Mouse (Mus musculus) MEL (cell line): ENCODE data around the gene Aff3. TPM values are rescaled to one million over a fixed set of nuclear protein-coding genes. Genes with fewer than 3 reads are reported as not detected.

ENCODE experiments used
- DNase-seq: peaks from one replicate; pipeline ENCODE4 v3.0.0; 2011; ENCODE audit warnings: low read depth, low spot score
- H3K27ac ChIP-seq: 2 replicates; pipeline ENCODE4 v1.5.1; 2012; ENCODE audit warnings: low read depth, mild to moderate bottlenecking, control low read depth, low read length, moderate library complexity; ENCODE audit not compliant: control insufficient read depth
- H3K27me3 ChIP-seq, 2 experiments: fragments of 150-350 bp in 1 of 2; sonication (generic) in 1 of 2; 2 replicates each; pipeline ENCODE4 v1.6.1; 2012; ENCODE audit warnings: low read length in 2 of 2, mild to moderate bottlenecking in 2 of 2, improper control_type of control experiment in 1 of 2, moderate library complexity in 1 of 2; ENCODE audit not compliant: insufficient read depth in 2 of 2, control insufficient read depth in 1 of 2
- H3K36me3 ChIP-seq, 2 experiments: 2 replicates each; pipeline ENCODE4 v1.6.1; 2012 to 2014; ENCODE audit warnings: low read length in 2 of 2, improper control_type of control experiment in 1 of 2, inconsistent platforms in 1 of 2, mild to moderate bottlenecking in 1 of 2; ENCODE audit not compliant: insufficient read depth in 2 of 2, control insufficient read depth in 1 of 2
- H3K4me1 ChIP-seq, 2 experiments: fragments of 150-350 bp in 1 of 2; sonication (generic) in 1 of 2; 2 replicates each; pipeline ENCODE4 v1.6.1; 2012; ENCODE audit warnings: low read length in 2 of 2, improper control_type of control experiment in 1 of 2, mild to moderate bottlenecking in 1 of 2; ENCODE audit not compliant: insufficient read depth in 2 of 2, control insufficient read depth in 1 of 2
- H3K4me3 ChIP-seq, 2 experiments: fragments of 150-350 bp in 1 of 2; sonication (generic) in 1 of 2; 2 replicates each; pipeline ENCODE4 v1.5.1; 2012; ENCODE audit warnings: low read depth in 2 of 2, low read length in 2 of 2, mild to moderate bottlenecking in 2 of 2, moderate library complexity in 2 of 2, control low read depth in 1 of 2, improper control_type of control experiment in 1 of 2; ENCODE audit not compliant: control insufficient read depth in 1 of 2, insufficient read depth in 1 of 2
- H3K79me2 ChIP-seq: 2 replicates; pipeline ENCODE4 v1.6.1; 2012; ENCODE audit warnings: mild to moderate bottlenecking, low read length, moderate library complexity; ENCODE audit not compliant: control insufficient read depth, poor library complexity, insufficient read depth
- H3K9ac ChIP-seq: 2 replicates; pipeline ENCODE4 v1.6.1; 2012; ENCODE audit warnings: low read depth, mild to moderate bottlenecking, control low read depth, low read length, moderate library complexity; ENCODE audit not compliant: control insufficient read depth, poor library complexity, severe bottlenecking
- H3K9me3 ChIP-seq: fragments of 150-350 bp; sonication (generic); replicated peaks from 2 replicates; pipeline ENCODE4 v1.6.1; 2012; ENCODE audit warnings: mild to moderate bottlenecking, low read length, improper control_type of control experiment, moderate library complexity; ENCODE audit not compliant: insufficient read depth
- BHLHE40 ChIP-seq: IDR thresholded peaks from 2 replicates; pipeline ENCODE4 v1.6.1; 2012; ENCODE audit warnings: low read depth, mild to moderate bottlenecking, inconsistent platforms, low read length, improper control_type of control experiment, borderline replicate concordance
- CHD1 ChIP-seq: IDR thresholded peaks from 2 replicates; pipeline ENCODE4 v1.6.1; 2012; ENCODE audit warnings: low read depth, mild to moderate bottlenecking, inconsistent platforms, low read length, improper control_type of control experiment
- CTCF ChIP-seq, 3 experiments: IDR thresholded peaks in 2 of 3; conservative IDR thresholded peaks in 1 of 3; 2 replicates each; pipeline ENCODE4 v1.5.1; 2011 to 2012; ENCODE audit warnings: low read length in 3 of 3, low read depth in 2 of 3, mild to moderate bottlenecking in 2 of 3, improper control_type of control experiment in 1 of 3, inconsistent platforms in 1 of 3, mixed read lengths in 1 of 3, moderate library complexity in 1 of 3; ENCODE audit not compliant: control insufficient read depth in 1 of 3, insufficient read depth in 1 of 3, poor library complexity in 1 of 3, severe bottlenecking in 1 of 3
- ELF1 ChIP-seq: IDR thresholded peaks from 2 replicates; pipeline ENCODE4 v1.6.1; 2014; ENCODE audit warnings: low read depth, mild to moderate bottlenecking, inconsistent platforms, low read length, improper control_type of control experiment, moderate library complexity
- EP300 ChIP-seq, 2 experiments: IDR thresholded peaks; 2 replicates each; pipeline ENCODE4 v1.6.1; 2011; ENCODE audit warnings: improper control_type of control experiment in 2 of 2, low read length in 2 of 2, low read depth in 1 of 2, mild to moderate bottlenecking in 1 of 2
- ETS1 ChIP-seq: IDR thresholded peaks from 2 replicates; pipeline ENCODE4 v1.6.1; 2012; ENCODE audit warnings: low read depth, mild to moderate bottlenecking, inconsistent platforms, low read length, improper control_type of control experiment, moderate library complexity
- GATA1 ChIP-seq: IDR thresholded peaks from 2 replicates; pipeline ENCODE4 v1.6.1; 2011; ENCODE audit warnings: low read depth, low read length, improper control_type of control experiment
- HCFC1 ChIP-seq: IDR thresholded peaks from 2 replicates; pipeline ENCODE4 v1.6.1; 2012; ENCODE audit warnings: low read depth, mild to moderate bottlenecking, inconsistent platforms, low read length, improper control_type of control experiment, moderate library complexity
- JUND ChIP-seq: IDR thresholded peaks from 2 replicates; pipeline ENCODE4 v1.6.1; 2011; ENCODE audit warnings: low read depth, mild to moderate bottlenecking, improper control_type of control experiment, low read length
- MAX ChIP-seq: IDR thresholded peaks from 2 replicates; pipeline ENCODE4 v1.6.1; 2011; ENCODE audit warnings: low read length, improper control_type of control experiment
- MAZ ChIP-seq: IDR thresholded peaks from 2 replicates; pipeline ENCODE4 v1.6.1; 2012; ENCODE audit warnings: low read depth, mild to moderate bottlenecking, inconsistent platforms, low read length, improper control_type of control experiment
- MYC ChIP-seq: IDR thresholded peaks from 2 replicates; pipeline ENCODE4 v1.6.1; 2011; ENCODE audit warnings: low read depth, mild to moderate bottlenecking, low read length, improper control_type of control experiment, moderate library complexity
- NELFE ChIP-seq: IDR thresholded peaks from 2 replicates; pipeline ENCODE4 v1.6.1; 2011; ENCODE audit warnings: low read depth, low read length, improper control_type of control experiment
- POLR2A ChIP-seq, 2 experiments: IDR thresholded peaks; 2 replicates each; pipeline ENCODE4 v1.6.1; 2011 to 2012; ENCODE audit warnings: low read length in 2 of 2, mild to moderate bottlenecking in 2 of 2, control low read depth in 1 of 2, improper control_type of control experiment in 1 of 2, low read depth in 1 of 2, moderate library complexity in 1 of 2; ENCODE audit not compliant: control insufficient read depth in 1 of 2, insufficient read depth in 1 of 2, poor library complexity in 1 of 2
- RAD21 ChIP-seq: IDR thresholded peaks from 2 replicates; pipeline ENCODE4 v1.6.1; 2011; ENCODE audit warnings: mild to moderate bottlenecking, low read depth, low read length, improper control_type of control experiment
- SIN3A ChIP-seq: IDR thresholded peaks from 2 replicates; pipeline ENCODE4 v1.6.1; 2012; ENCODE audit warnings: low read length, improper control_type of control experiment, inconsistent platforms
- SMC3 ChIP-seq: IDR thresholded peaks from 2 replicates; pipeline ENCODE4 v1.6.1; 2011; ENCODE audit warnings: low read depth, low read length, improper control_type of control experiment
- TAL1 ChIP-seq: IDR thresholded peaks from 2 replicates; pipeline ENCODE4 v1.6.1; 2012; ENCODE audit warnings: mild to moderate bottlenecking, inconsistent platforms, low read length, moderate library complexity, mixed read lengths
- TCF12 ChIP-seq: IDR thresholded peaks from 2 replicates; pipeline ENCODE4 v1.6.1; 2014; ENCODE audit warnings: low read depth, mild to moderate bottlenecking, inconsistent platforms, low read length, improper control_type of control experiment, moderate library complexity
- UBTF ChIP-seq: IDR thresholded peaks from 2 replicates; pipeline ENCODE4 v1.6.1; 2012; ENCODE audit warnings: low read depth, mild to moderate bottlenecking, inconsistent platforms, low read length, improper control_type of control experiment, moderate library complexity, borderline replicate concordance; ENCODE audit not compliant: insufficient read depth
- USF2 ChIP-seq, 2 experiments: IDR thresholded peaks; 2 replicates each; pipeline ENCODE4 v1.6.1; 2011 to 2012; ENCODE audit warnings: improper control_type of control experiment in 2 of 2, low read length in 2 of 2, borderline replicate concordance in 1 of 2, inconsistent platforms in 1 of 2, low read depth in 1 of 2, mild to moderate bottlenecking in 1 of 2; ENCODE audit not compliant: insufficient read depth in 1 of 2
- ZMIZ1 ChIP-seq: IDR thresholded peaks from 2 replicates; pipeline ENCODE4 v1.6.1; 2012; ENCODE audit warnings: low read depth, mild to moderate bottlenecking, inconsistent platforms, low read length, improper control_type of control experiment, moderate library complexity
- polyA plus RNA-seq, 2 experiments: library from polyadenylated mRNA; stranded (reverse) in 1 of 2; unstranded in 1 of 2; fragments of >175 nt in 1 of 2; fragments of >200 nt in 1 of 2; gene quantifications; 2 replicates each; pipeline versions ENCODE4 v1.2.1 to v1.2.4; 2012; ENCODE audit warnings: low replicate concordance in 2 of 2, low read depth in 1 of 2; ENCODE audit not compliant: insufficient read length in 2 of 2, insufficient read depth in 1 of 2, missing spikeins in 1 of 2
- total RNA-seq: library from RNA; depleted of rRNA; stranded (reverse); fragments of 300-350 nt; gene quantifications from 2 replicates; pipeline ENCODE4 v1.2.3, GENCODE M21; 2012; rRNA removed

Aff3 gene
- total RNA-seq (25.4 TPM in 2 replicates), polyA plus RNA-seq (10 to 100 TPM; 18.5 to 41.1 TPM)

GRCm38 (mm10) chr1:38664777-38665176, at the start of gene Aff3:
Gene Aff3, minus strand, starts transcription at chr1:38664955.
- no peaks in the 10 kb centered on the region for H3K27me3 ChIP-seq
- no peaks in the 10 kb centered on the region for H3K9me3 ChIP-seq
- peak within 1 kb of the TSS; percentile 77 to 87 for H3K4me3 ChIP-seq
- no peak for TF ChIP-seq JUND
- TF ChIP-seq ZMIZ1: peak; percentile 64; the same call in 1 of the 2 replicates
- peak; percentile 72 for TF ChIP-seq ELF1
- TF ChIP-seq ETS1: peak; percentile 66
- TF ChIP-seq BHLHE40: peak; percentile 48; the same call in 1 of the 2 replicates
- peak; percentile 61 to 80 for TF ChIP-seq EP300 (IDR thresholded peaks at IDR 0.05; ENCODE audit: low read depth in 1 of 2, low read length in 2 of 2)
- TF ChIP-seq TCF12: peak; percentile 69
- TF ChIP-seq SMC3: no peak
- peak; percentile 77 for TF ChIP-seq MAZ
- TF ChIP-seq HCFC1: peak; percentile 36; the same call in 1 of the 2 replicates
- no peak; the same call in 1 of the 2 replicates for TF ChIP-seq RAD21
- TF ChIP-seq USF2 (IDR thresholded peaks at IDR 0.05; ENCODE audit: borderline replicate concordance in 1 of 2, insufficient read depth in 1 of 2, low read depth in 1 of 2, low read length in 2 of 2): no peak
- TF ChIP-seq POLR2A (IDR thresholded peaks at IDR 0.05; ENCODE audit: control insufficient read depth in 1 of 2, insufficient read depth in 1 of 2, low read depth in 1 of 2, low read length in 2 of 2, poor library complexity in 1 of 2): peak in 1 of 2 experiments; percentile 75; a peak in 2 of 4 replicates
- no peak for TF ChIP-seq UBTF
- TF ChIP-seq GATA1: peak; percentile 46; the same call in 1 of the 2 replicates
- TF ChIP-seq CHD1: peak; percentile 84; the same call in 1 of the 2 replicates
- TF ChIP-seq CTCF (IDR thresholded peaks at IDR 0.05 in 2 of 3, conservative IDR thresholded peaks at IDR 0.05 in 1 of 3; ENCODE audit: control insufficient read depth in 1 of 3, insufficient read depth in 1 of 3, low read depth in 2 of 3, low read length in 3 of 3, poor library complexity in 1 of 3, severe bottlenecking in 1 of 3): no peak
- TF ChIP-seq MYC: peak; percentile 65; the same call in 1 of the 2 replicates
- peak; percentile 64 for TF ChIP-seq SIN3A
- TF ChIP-seq TAL1: peak; percentile 59
- TF ChIP-seq NELFE: peak; percentile 66
- TF ChIP-seq MAX: peak; percentile 61
- peaks cover 50 to 52% of the 10 kb centered on the region in 2 experiments for H3K4me1 ChIP-seq
- peaks cover 28% of the 10 kb centered on the region for H3K79me2 ChIP-seq
- peak; percentile 84 for DNase-seq
- peaks cover 7 to 53% of the 10 kb centered on the region in 2 experiments for H3K36me3 ChIP-seq
- H3K9ac ChIP-seq: peak within 1 kb of the TSS; percentile 81
- peak within 1 kb of the TSS; percentile 82 for H3K27ac ChIP-seq
